Mouse (Mus musculus): ENCODE measurements at regions not wholly inside any gene's neighbourhood (a gene's known extent, or its start where the extent isn't known, plus 50 kb on each side); places are given as distances from the start of the nearest gene placed in this dataset.

- ATAC-seq (peak; percentile 42; the same call in 1 of the 2 replicates), DNase-seq (no peak)
- H3K9me3 ChIP-seq (ENCODE audit: low read length) = no peaks in the 10 kb centered on the region
- no peak overlapping the region for H3K4me2 ChIP-seq (ENCODE audit: low read depth)
- no peak overlapping the region for H3K4me3 ChIP-seq (ENCODE audit: low read depth, low read length)
- H3K27me3 ChIP-seq (ENCODE audit: insufficient read depth, low read length) = no peaks in the 10 kb centered on the region
- 87% methylated on average over 2 of the region's 2 CpGs for WGBS
- H3K4me1 ChIP-seq (ENCODE audit: insufficient read depth) = no peaks in the 10 kb centered on the region
- H3K27ac ChIP-seq (ENCODE audit: low read depth, low read length) = no peak overlapping the region
- H3K9ac ChIP-seq = no peak overlapping the region
- TF ChIP-seq CTCF (IDR thresholded peaks at IDR 0.05; ENCODE audit: low read depth) = no peak
- H3K36me3 ChIP-seq (ENCODE audit: insufficient read depth) = no peaks in the 10 kb centered on the region
These were observed 96.8 kb downstream of the Btbd35f7 start for GRCm38 (mm10) chrX:5765702-5766101.

- H3K27me3 ChIP-seq (ENCODE audit: insufficient read depth, low read length) = no peaks in the 10 kb centered on the region
- no peak overlapping the region for H3K27ac ChIP-seq (ENCODE audit: low read depth, low read length)
- DNase-seq (no peak), ATAC-seq (no peak)
- WGBS = 69% methylated on average over 2 of the region's 2 CpGs
- no peak for TF ChIP-seq CTCF (IDR thresholded peaks at IDR 0.05; ENCODE audit: low read depth)
- H3K4me1 ChIP-seq (ENCODE audit: insufficient read depth) = no peaks in the 10 kb centered on the region
- H3K9ac ChIP-seq = no peak overlapping the region
- H3K4me3 ChIP-seq (ENCODE audit: low read depth, low read length) = no peak overlapping the region
- no peaks in the 10 kb centered on the region for H3K36me3 ChIP-seq (ENCODE audit: insufficient read depth)
- H3K4me2 ChIP-seq (ENCODE audit: low read depth) = no peak overlapping the region
- H3K9me3 ChIP-seq (ENCODE audit: low read length) = no peaks in the 10 kb centered on the region
These were observed 129.6 kb downstream of the Btbd35f7 start for GRCm38 (mm10) chrX:5798433-5798832.

DNA sequence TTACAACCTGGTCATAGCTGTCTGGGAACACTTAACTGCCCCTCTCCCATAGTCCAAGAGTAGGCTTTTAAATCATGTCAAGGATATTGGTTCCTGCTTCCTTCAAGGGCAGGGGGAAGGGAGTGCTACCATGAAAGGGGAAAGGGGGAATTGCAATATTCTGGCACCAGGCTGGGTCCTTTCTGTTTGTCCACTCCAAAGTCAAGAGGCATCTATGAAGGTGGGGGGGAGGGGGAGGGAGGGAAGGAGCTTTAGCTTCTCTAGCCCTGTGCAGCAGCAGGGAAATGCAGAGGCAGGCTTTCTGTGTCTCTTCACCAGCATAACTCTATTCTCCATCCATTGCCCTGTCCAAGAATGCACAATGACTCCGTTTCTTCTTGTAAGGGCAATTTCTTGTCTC lies 130.0 kb downstream of the Btbd35f7 start:
- H3K9me3 ChIP-seq (ENCODE audit: low read length) = no peaks in the 10 kb centered on the region
- no peak for DNase-seq
- no peaks in the 10 kb centered on the region for H3K27me3 ChIP-seq (ENCODE audit: insufficient read depth, low read length)
- TF ChIP-seq CTCF (IDR thresholded peaks at IDR 0.05; ENCODE audit: low read depth) = no peak
- 79% methylated on average over 1 of the region's 1 CpGs for WGBS
- no peak overlapping the region for H3K27ac ChIP-seq (ENCODE audit: low read depth, low read length)
- no peak overlapping the region for H3K4me2 ChIP-seq (ENCODE audit: low read depth)
- ATAC-seq = no peak
- H3K36me3 ChIP-seq (ENCODE audit: insufficient read depth) = no peaks in the 10 kb centered on the region
- no peak overlapping the region for H3K4me3 ChIP-seq (ENCODE audit: low read depth, low read length)
- H3K9ac ChIP-seq = no peak overlapping the region
- H3K4me1 ChIP-seq (ENCODE audit: insufficient read depth) = no peaks in the 10 kb centered on the region

DNA sequence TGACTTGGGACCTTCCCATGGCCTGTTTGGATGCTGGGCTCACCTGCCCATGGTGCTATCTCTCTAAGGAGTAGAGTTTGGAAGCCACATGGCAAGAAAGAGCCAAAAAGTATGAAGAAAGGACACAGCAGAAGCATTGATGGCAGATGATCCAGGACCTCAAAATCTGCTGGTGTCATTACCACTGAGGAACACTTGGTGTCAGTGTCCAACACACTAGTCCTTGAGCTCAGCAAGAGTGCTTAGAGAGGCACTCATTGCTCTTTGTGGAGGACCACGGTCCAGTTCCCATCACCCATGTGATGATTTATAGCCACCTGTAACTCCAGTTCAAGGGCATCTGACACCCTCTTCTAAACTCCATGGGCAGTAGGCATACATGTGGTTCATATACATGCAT lies 134.3 kb downstream of the Btbd35f7 start:
- no peaks in the 10 kb centered on the region for H3K4me1 ChIP-seq (ENCODE audit: insufficient read depth)
- ATAC-seq (no peak), DNase-seq (no peak)
- no peaks in the 10 kb centered on the region for H3K36me3 ChIP-seq (ENCODE audit: insufficient read depth)
- no peak overlapping the region for H3K4me2 ChIP-seq (ENCODE audit: low read depth)
- no peaks in the 10 kb centered on the region for H3K27me3 ChIP-seq (ENCODE audit: insufficient read depth, low read length)
- H3K4me3 ChIP-seq (ENCODE audit: low read depth, low read length) = no peak overlapping the region
- no peak overlapping the region for H3K9ac ChIP-seq
- no peak overlapping the region for H3K27ac ChIP-seq (ENCODE audit: low read depth, low read length)
- no peaks in the 10 kb centered on the region for H3K9me3 ChIP-seq (ENCODE audit: low read length)
- WGBS = 56% methylated on average over 1 of the region's 1 CpGs
- no peak for TF ChIP-seq CTCF (IDR thresholded peaks at IDR 0.05; ENCODE audit: low read depth)
